ENCODE assay signal across 10 mouse cellular contexts in the genomic region with DNA sequence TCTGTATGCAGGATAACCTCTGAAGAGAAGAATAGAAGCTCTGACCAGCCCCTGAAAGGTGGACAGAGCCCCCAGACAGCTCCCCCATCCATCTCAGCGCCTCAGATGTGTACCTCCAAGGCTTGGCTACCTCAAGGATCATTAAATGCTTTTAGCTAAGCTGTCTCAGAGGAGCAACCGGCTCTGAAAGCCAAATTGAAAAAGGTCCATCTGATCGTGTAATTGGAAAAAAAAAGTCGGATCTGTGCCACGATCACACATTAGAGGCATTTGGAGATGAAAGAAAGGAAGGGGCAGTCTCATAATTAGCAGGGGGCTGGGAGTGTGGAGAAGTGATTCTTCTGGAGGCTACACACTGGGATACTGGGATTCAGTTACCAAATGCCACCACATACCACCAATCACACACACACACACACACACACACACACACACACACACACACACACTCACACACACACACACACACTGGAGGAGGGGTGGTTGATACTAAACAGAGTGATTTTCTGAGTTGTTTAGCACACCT.
"Had no signal": no experiment of that assay in that cellular context is flagged by ENCODE, and none has a peak within 500 bp of the region (broad histone marks: within the 10 kb centered on the region; RNA-seq: fewer than 3 reads in every experiment).

No protein-coding gene starts in this region.

- H3K9me3 ChIP-seq: kidney, embryonic 15.5 days; limb, embryonic 13.5 days; midbrain, embryonic 13.5 days had no signal

- H3K27ac ChIP-seq: kidney, embryonic 15.5 days; limb, embryonic 13.5 days; liver, embryonic 14.5 days; midbrain, embryonic 13.5 days had no signal

- H3K4me3 ChIP-seq: kidney, embryonic 15.5 days; limb, embryonic 13.5 days; midbrain, embryonic 13.5 days; myocyte had no signal

- H3K27me3 ChIP-seq: kidney, embryonic 15.5 days; limb, embryonic 13.5 days; midbrain, embryonic 13.5 days had no signal

- DNase-seq: kidney, postnatal 14 days; left cerebral cortex, postnatal 4 days; lung, adult 18-20 months; retina, postnatal 1 day; thymus, postnatal 4 days had no signal

- H3K4me2 ChIP-seq: kidney, embryonic 15.5 days; limb, embryonic 13.5 days; midbrain, embryonic 13.5 days had no signal

- H3K9ac ChIP-seq: kidney, embryonic 15.5 days; limb, embryonic 13.5 days; liver, embryonic 14.5 days; midbrain, embryonic 13.5 days had no signal

- H3K36me3 ChIP-seq: kidney, embryonic 15.5 days; limb, embryonic 13.5 days; midbrain, embryonic 13.5 days had no signal

- ATAC-seq: midbrain, embryonic 13.5 days had no signal

- H3K4me1 ChIP-seq: kidney, embryonic 15.5 days had no signal
